Mouse (Mus musculus) G1E (cell line): ENCODE measurements around the gene S100a7a. TPM values are rescaled to one million over a fixed set of nuclear protein-coding genes. Genes with fewer than 3 reads are reported as not detected.

Experiments used
- ATAC-seq: 2 replicates; pipeline ENCODE4 v1.8.0; 2016; ENCODE audit warnings: mild to moderate bottlenecking; ENCODE audit not compliant: insufficient number of reproducible peaks, poor library complexity, low FRiP score, severe bottlenecking; ENCODE audit errors: extremely low read depth
- DNase-seq: peaks from one replicate; pipeline ENCODE4 v3.0.0; 2012; ENCODE audit warnings: low spot score
- H3K27me3 ChIP-seq: 2 replicates; pipeline ENCODE4 v1.6.1; 2012; ENCODE audit warnings: mild to moderate bottlenecking, low read length, inconsistent platforms; ENCODE audit not compliant: insufficient read depth
- H3K36me3 ChIP-seq: replicated peaks from 2 replicates; pipeline ENCODE3; 2012; ENCODE audit warnings: mild to moderate bottlenecking, inconsistent platforms
- H3K4me1 ChIP-seq: 2 replicates; pipeline ENCODE4 v1.6.1; 2012; ENCODE audit warnings: low read depth, low read length, inconsistent platforms, mixed read lengths; ENCODE audit not compliant: insufficient read depth
- H3K4me3 ChIP-seq: 2 replicates; pipeline ENCODE4 v1.5.1; 2012; ENCODE audit warnings: low read depth, mild to moderate bottlenecking, inconsistent platforms, low read length, moderate library complexity, mixed read lengths
- H3K9me3 ChIP-seq: replicated peaks from 2 replicates; pipeline ENCODE4 v1.6.1; 2012; ENCODE audit warnings: inconsistent platforms
- CTCF ChIP-seq: IDR thresholded peaks from 2 replicates; pipeline ENCODE4 v1.5.1; 2012; ENCODE audit warnings: low read depth, low read length, inconsistent platforms, mixed read lengths
- GATA1 ChIP-seq: IDR thresholded peaks from 2 replicates; pipeline ENCODE4 v1.6.1; 2012; ENCODE audit warnings: borderline replicate concordance, low read length, inconsistent platforms, mixed read lengths
- GATA2 ChIP-seq: IDR thresholded peaks from 2 replicates; pipeline ENCODE4 v1.6.1; 2012; ENCODE audit warnings: low read depth, low read length, inconsistent platforms, borderline replicate concordance
- POLR2AphosphoS5 ChIP-seq: IDR thresholded peaks from 2 replicates; pipeline ENCODE4 v1.6.1; 2012; ENCODE audit warnings: low read depth, low read length, inconsistent platforms; ENCODE audit not compliant: insufficient replicate concordance
- TAL1 ChIP-seq: conservative IDR thresholded peaks from 2 replicates; pipeline ENCODE4 v1.6.1; 2012; ENCODE audit warnings: low read depth, low read length, inconsistent platforms, mixed read lengths
- polyA plus RNA-seq: library from polyadenylated mRNA; stranded (reverse); fragments of >175 nt; gene quantifications from 2 replicates; pipeline ENCODE4 v1.2.3, GENCODE M21; 2012
- total RNA-seq, 2 experiments: library from RNA; stranded (forward) in 1 of 2; stranded (reverse) in 1 of 2; fragments of 200-1000 nt in 1 of 2; fragments of >200 nt in 1 of 2; fragmentation: Nextera tagmentation in 1 of 2; gene quantifications; 2 replicates each; pipeline ENCODE4 v1.2.3; 2014 to 2017

S100a7a gene
- total and polyA plus RNA-seq, 3 experiments: not detected

GRCm38 (mm10) chr3:90626266-90627021, 27.4 kb upstream of the S100a7a start:
- Histone ChIP-seq H3K4me1 (no peaks in the 10 kb centered on the region), H3K9me3 (no peaks in the 10 kb centered on the region), H3K4me3 (no peak overlapping the region), H3K36me3 (no peaks in the 10 kb centered on the region), H3K27me3 (peaks cover 3% of the 10 kb centered on the region; the same call in 1 of the 2 replicates)
- DNase-seq: no peak
- no peak for ATAC-seq
- TF ChIP-seq GATA2: no peak
- no peak for TF ChIP-seq GATA1
- TF ChIP-seq POLR2AphosphoS5: no peak
- TF ChIP-seq TAL1: no peak
- no peak for TF ChIP-seq CTCF

- no peak for ATAC-seq
- TF ChIP-seq GATA2 (no peak), GATA1 (no peak), POLR2AphosphoS5 (no peak), TAL1 (no peak), CTCF (no peak)
- no peak overlapping the region for H3K4me3 ChIP-seq
Observed at GRCm38 (mm10) chr3:90627366-90627765, 26.5 kb upstream of the S100a7a start.

GRCm38 (mm10) chr3:90627807-90628206, 26.0 kb upstream of the S100a7a start:
- no peak for DNase-seq
- Histone ChIP-seq H3K4me1 (no peaks in the 10 kb centered on the region), H3K9me3 (no peaks in the 10 kb centered on the region), H3K27me3 (peaks cover 3% of the 10 kb centered on the region; the same call in 1 of the 2 replicates), H3K36me3 (no peaks in the 10 kb centered on the region), H3K4me3 (no peak overlapping the region)
- TF ChIP-seq GATA2: no peak
- ATAC-seq: no peak

More at GRCm38 (mm10) chr3:90627366-90627765, 26.5 kb upstream of the S100a7a start:
- DNase-seq: no peak
- Histone ChIP-seq H3K9me3 (no peaks in the 10 kb centered on the region), H3K27me3 (peaks cover 3% of the 10 kb centered on the region; the same call in 1 of the 2 replicates), H3K4me1 (no peaks in the 10 kb centered on the region), H3K36me3 (no peaks in the 10 kb centered on the region)

- H3K4me1 ChIP-seq: no peaks in the 10 kb centered on the region
- no peaks in the 10 kb centered on the region for H3K36me3 ChIP-seq
- DNase-seq (no peak), ATAC-seq (no peak)
- no peak for TF ChIP-seq POLR2AphosphoS5
- TF ChIP-seq TAL1: no peak
- peaks cover 3% of the 10 kb centered on the region; the same call in 1 of the 2 replicates for H3K27me3 ChIP-seq
- H3K4me3 ChIP-seq: no peak overlapping the region
- no peaks in the 10 kb centered on the region for H3K9me3 ChIP-seq
Observed at GRCm38 (mm10) chr3:90629298-90629697, 24.5 kb upstream of the S100a7a start.

GRCm38 (mm10) chr3:90631984-90632383, 21.8 kb upstream of the S100a7a start:
- no peaks in the 10 kb centered on the region for H3K36me3 ChIP-seq
- H3K4me3 ChIP-seq: no peak overlapping the region
- H3K27me3 ChIP-seq: 0 out of 2 replicates have a peak, but pooled peaks cover 5% of the 10 kb centered on the region
- DNase-seq (no peak), ATAC-seq (no peak)
- H3K9me3 ChIP-seq: no peaks in the 10 kb centered on the region
- H3K4me1 ChIP-seq: no peaks in the 10 kb centered on the region
- no peak for TF ChIP-seq CTCF
- TF ChIP-seq POLR2AphosphoS5: no peak
- TF ChIP-seq TAL1: no peak
- TF ChIP-seq GATA1: no peak
- TF ChIP-seq GATA2: no peak

GRCm38 (mm10) chr3:90638511-90639275, 15.1 kb upstream of the S100a7a start:
- DNase-seq (no peak), ATAC-seq (no peak)
- Histone ChIP-seq H3K27me3 (peaks cover 3% of the 10 kb centered on the region; the same call in 1 of the 2 replicates), H3K36me3 (no peaks in the 10 kb centered on the region), H3K4me3 (no peak overlapping the region), H3K4me1 (no peaks in the 10 kb centered on the region), H3K9me3 (no peaks in the 10 kb centered on the region)
- TF ChIP-seq GATA2 (no peak), CTCF (no peak), POLR2AphosphoS5 (no peak), GATA1 (no peak), TAL1 (no peak)
